Mouse (Mus musculus): ENCODE results near the gene Pold4.

GRCm38 (mm10) chr19:4254230-4254629, 22.5 kb downstream of the Pold4 start:
- TF ChIP-seq USF1 (IDR thresholded peaks at IDR 0.05; ENCODE audit: low read depth, low read length) (no peak), CTCF (conservative IDR thresholded peaks at IDR 0.05 in 1 of 2, IDR thresholded peaks at IDR 0.05 in 1 of 2; ENCODE audit: low read depth in 2 of 2, low read length in 2 of 2) (no peak)

Measured in CH12.LX (cell line).